Mouse (Mus musculus): ENCODE measurements around the gene Adamts9. TPM values are rescaled to one million over a fixed set of nuclear protein-coding genes. Genes with fewer than 3 reads are reported as not detected.

The Adamts9 gene
- total and polyA plus RNA-seq, 3 experiments = 0.27 TPM; not detected in 2

DNA sequence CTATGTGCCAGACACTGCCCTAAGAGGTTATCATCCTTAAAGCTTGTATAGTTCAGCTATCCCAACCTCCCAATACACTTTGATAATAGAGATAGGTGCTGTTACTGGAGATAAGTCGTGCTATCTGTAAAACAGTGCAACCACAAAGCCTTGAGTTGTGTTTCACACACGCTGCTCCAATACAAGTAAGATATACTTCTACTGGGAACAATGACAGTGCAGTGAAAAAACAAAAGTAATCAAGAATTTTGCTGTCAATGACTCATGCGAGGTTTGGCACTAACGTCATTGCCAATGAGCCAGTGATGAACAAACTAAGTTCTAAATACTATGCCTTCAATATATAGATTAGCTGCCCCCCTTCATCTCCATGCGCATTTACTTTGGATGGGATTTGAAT, 116.7 kb downstream of the Adamts9 start:
- Histone ChIP-seq H3K4me1 (ENCODE audit: insufficient read depth, low read depth, low read length) (no peaks in the 10 kb centered on the region), H3K9me3 (replicated peaks) (peaks cover 9% of the 10 kb centered on the region), H3K4me3 (ENCODE audit: low read depth, low read length) (no peak overlapping the region), H3K36me3 (replicated peaks) (no peaks in the 10 kb centered on the region), H3K27me3 (ENCODE audit: insufficient read depth, low read length) (no peaks in the 10 kb centered on the region)
- DNase-seq (ENCODE audit: low spot score) (no peak), ATAC-seq (ENCODE audit: extremely low read depth, insufficient number of reproducible peaks, low FRiP score, poor library complexity, severe bottlenecking) (no peak)
- TF ChIP-seq POLR2AphosphoS5 (IDR thresholded peaks at IDR 0.05; ENCODE audit: insufficient replicate concordance, low read depth, low read length) (no peak), TAL1 (conservative IDR thresholded peaks at IDR 0.05; ENCODE audit: low read depth, low read length) (no peak), CTCF (IDR thresholded peaks at IDR 0.05; ENCODE audit: low read depth, low read length) (no peak), GATA2 (IDR thresholded peaks at IDR 0.05; ENCODE audit: borderline replicate concordance, low read depth, low read length) (no peak), GATA1 (IDR thresholded peaks at IDR 0.05; ENCODE audit: borderline replicate concordance, low read length) (no peak)

DNA sequence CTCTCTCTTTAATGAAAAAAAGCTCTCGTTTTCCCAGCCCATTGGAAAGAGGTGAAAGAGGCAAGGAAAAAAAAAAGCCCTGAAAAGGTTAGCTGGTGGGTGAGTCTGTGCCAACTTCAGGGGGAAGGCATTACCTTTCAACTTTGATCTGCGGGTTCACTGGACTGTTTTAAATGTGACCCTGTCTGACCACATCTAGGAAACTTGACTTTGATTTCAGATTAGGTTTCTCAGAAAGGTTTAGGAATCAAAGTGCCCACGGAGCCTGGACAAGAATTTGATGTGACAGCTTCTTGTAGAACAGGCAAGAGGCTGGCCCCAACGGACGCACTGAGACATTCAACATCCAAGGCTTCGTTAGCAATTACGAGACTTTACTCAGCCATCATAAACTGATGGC, 119.3 kb downstream of the Adamts9 start:
- Histone ChIP-seq H3K36me3 (replicated peaks) (no peaks in the 10 kb centered on the region), H3K9me3 (replicated peaks) (peaks cover 9% of the 10 kb centered on the region), H3K4me1 (ENCODE audit: insufficient read depth, low read depth, low read length) (no peaks in the 10 kb centered on the region), H3K27me3 (ENCODE audit: insufficient read depth, low read length) (no peaks in the 10 kb centered on the region), H3K4me3 (ENCODE audit: low read depth, low read length) (no peak overlapping the region)
- DNase-seq (ENCODE audit: low spot score) (no peak), ATAC-seq (ENCODE audit: extremely low read depth, insufficient number of reproducible peaks, low FRiP score, poor library complexity, severe bottlenecking) (no peak)
- TF ChIP-seq GATA1 (IDR thresholded peaks at IDR 0.05; ENCODE audit: borderline replicate concordance, low read length) (no peak), POLR2AphosphoS5 (IDR thresholded peaks at IDR 0.05; ENCODE audit: insufficient replicate concordance, low read depth, low read length) (no peak), TAL1 (conservative IDR thresholded peaks at IDR 0.05; ENCODE audit: low read depth, low read length) (no peak), CTCF (IDR thresholded peaks at IDR 0.05; ENCODE audit: low read depth, low read length) (no peak), GATA2 (IDR thresholded peaks at IDR 0.05; ENCODE audit: borderline replicate concordance, low read depth, low read length) (no peak)

DNA sequence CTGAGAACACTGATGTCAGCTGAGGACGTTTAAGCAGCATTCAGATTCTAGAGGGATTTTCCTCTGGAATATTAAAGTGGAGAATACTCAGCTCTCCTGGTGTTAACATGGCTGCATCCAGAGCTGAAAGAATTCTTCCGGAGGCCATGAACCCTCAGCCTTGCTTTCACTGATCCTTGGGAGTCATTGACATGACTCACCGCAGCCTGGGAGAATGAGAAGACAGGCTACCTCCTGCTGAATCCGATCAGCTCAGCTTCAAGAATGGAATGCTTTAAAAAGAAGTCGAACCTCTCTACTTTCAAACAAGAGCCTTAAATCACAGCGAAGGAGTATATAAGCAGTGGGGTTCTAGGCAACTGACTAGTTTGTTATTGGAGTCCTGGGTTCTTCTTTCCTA, 121.3 kb downstream of the Adamts9 start:
- Histone ChIP-seq H3K9me3 (replicated peaks) (peaks cover 6% of the 10 kb centered on the region), H3K4me1 (ENCODE audit: insufficient read depth, low read depth, low read length) (no peaks in the 10 kb centered on the region), H3K27me3 (ENCODE audit: insufficient read depth, low read length) (no peaks in the 10 kb centered on the region), H3K4me3 (ENCODE audit: low read depth, low read length) (no peak overlapping the region), H3K36me3 (replicated peaks) (no peaks in the 10 kb centered on the region)
- ATAC-seq (ENCODE audit: extremely low read depth, insufficient number of reproducible peaks, low FRiP score, poor library complexity, severe bottlenecking) (no peak), DNase-seq (ENCODE audit: low spot score) (no peak)
- TF ChIP-seq POLR2AphosphoS5 (IDR thresholded peaks at IDR 0.05; ENCODE audit: insufficient replicate concordance, low read depth, low read length) (no peak), CTCF (IDR thresholded peaks at IDR 0.05; ENCODE audit: low read depth, low read length) (no peak), TAL1 (conservative IDR thresholded peaks at IDR 0.05; ENCODE audit: low read depth, low read length) (no peak), GATA1 (IDR thresholded peaks at IDR 0.05; ENCODE audit: borderline replicate concordance, low read length) (no peak), GATA2 (IDR thresholded peaks at IDR 0.05; ENCODE audit: borderline replicate concordance, low read depth, low read length) (no peak)

DNA sequence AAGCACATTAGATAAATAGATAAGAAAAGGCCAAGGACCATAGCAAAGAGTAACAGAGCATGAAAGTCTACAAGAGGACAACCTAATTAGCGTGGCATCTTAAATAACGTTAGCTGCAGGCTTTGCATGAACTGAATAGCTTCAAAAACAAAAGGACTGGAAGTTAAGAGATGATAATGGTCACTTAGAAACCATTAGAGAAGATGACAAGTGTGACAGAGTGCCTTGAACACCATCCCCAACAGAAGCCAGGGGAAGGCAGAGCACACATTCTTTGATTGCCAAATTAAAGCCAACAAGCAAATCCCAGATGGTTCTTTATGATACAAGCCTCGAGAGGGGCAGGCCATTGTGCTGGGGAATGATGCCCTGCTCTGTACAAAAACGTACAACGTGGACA, 121.7 kb downstream of the Adamts9 start:
- DNase-seq (ENCODE audit: low spot score) (no peak), ATAC-seq (ENCODE audit: extremely low read depth, insufficient number of reproducible peaks, low FRiP score, poor library complexity, severe bottlenecking) (no peak)
- Histone ChIP-seq H3K9me3 (replicated peaks) (peaks cover 6% of the 10 kb centered on the region), H3K27me3 (ENCODE audit: insufficient read depth, low read length) (no peaks in the 10 kb centered on the region), H3K4me1 (ENCODE audit: insufficient read depth, low read depth, low read length) (no peaks in the 10 kb centered on the region), H3K36me3 (replicated peaks) (no peaks in the 10 kb centered on the region), H3K4me3 (ENCODE audit: low read depth, low read length) (no peak overlapping the region)
- no peak for TF ChIP-seq TAL1 (conservative IDR thresholded peaks at IDR 0.05; ENCODE audit: low read depth, low read length)
- no peak for TF ChIP-seq GATA2 (IDR thresholded peaks at IDR 0.05; ENCODE audit: borderline replicate concordance, low read depth, low read length)
- TF ChIP-seq POLR2AphosphoS5 (IDR thresholded peaks at IDR 0.05; ENCODE audit: insufficient replicate concordance, low read depth, low read length) = no peak
- no peak for TF ChIP-seq GATA1 (IDR thresholded peaks at IDR 0.05; ENCODE audit: borderline replicate concordance, low read length)
- TF ChIP-seq CTCF (IDR thresholded peaks at IDR 0.05; ENCODE audit: low read depth, low read length) = no peak

DNA sequence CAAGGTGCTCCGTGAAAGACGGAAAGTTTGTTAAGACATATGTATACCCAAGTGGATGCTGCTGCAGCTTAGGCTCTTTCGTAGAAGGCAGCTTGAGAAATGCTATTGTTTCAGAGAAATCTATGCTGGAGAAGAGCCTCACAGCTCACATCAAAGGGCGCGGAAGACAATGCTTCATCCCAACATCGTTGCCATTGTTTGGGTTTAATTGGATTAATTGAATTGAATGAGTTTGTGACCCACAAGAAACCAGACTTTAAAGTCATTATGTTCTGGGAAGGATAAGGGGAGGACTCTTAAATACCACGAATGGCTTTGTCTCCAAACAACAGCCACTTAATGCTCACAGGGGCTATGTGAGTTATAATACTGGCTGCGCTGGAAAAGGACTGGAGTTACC, 125.6 kb downstream of the Adamts9 start:
- H3K4me1 ChIP-seq (ENCODE audit: insufficient read depth, low read depth, low read length) = no peaks in the 10 kb centered on the region
- ATAC-seq (ENCODE audit: extremely low read depth, insufficient number of reproducible peaks, low FRiP score, poor library complexity, severe bottlenecking) (no peak), DNase-seq (ENCODE audit: low spot score) (no peak)
- no peaks in the 10 kb centered on the region for H3K27me3 ChIP-seq (ENCODE audit: insufficient read depth, low read length)
- TF ChIP-seq GATA1 (IDR thresholded peaks at IDR 0.05; ENCODE audit: borderline replicate concordance, low read length) (no peak), POLR2AphosphoS5 (IDR thresholded peaks at IDR 0.05; ENCODE audit: insufficient replicate concordance, low read depth, low read length) (no peak), GATA2 (IDR thresholded peaks at IDR 0.05; ENCODE audit: borderline replicate concordance, low read depth, low read length) (no peak), TAL1 (conservative IDR thresholded peaks at IDR 0.05; ENCODE audit: low read depth, low read length) (no peak), CTCF (IDR thresholded peaks at IDR 0.05; ENCODE audit: low read depth, low read length) (no peak)
- no peaks in the 10 kb centered on the region for H3K36me3 ChIP-seq (replicated peaks)
- peaks cover 5% of the 10 kb centered on the region for H3K9me3 ChIP-seq (replicated peaks)
- H3K4me3 ChIP-seq (ENCODE audit: low read depth, low read length) = no peak overlapping the region

DNA sequence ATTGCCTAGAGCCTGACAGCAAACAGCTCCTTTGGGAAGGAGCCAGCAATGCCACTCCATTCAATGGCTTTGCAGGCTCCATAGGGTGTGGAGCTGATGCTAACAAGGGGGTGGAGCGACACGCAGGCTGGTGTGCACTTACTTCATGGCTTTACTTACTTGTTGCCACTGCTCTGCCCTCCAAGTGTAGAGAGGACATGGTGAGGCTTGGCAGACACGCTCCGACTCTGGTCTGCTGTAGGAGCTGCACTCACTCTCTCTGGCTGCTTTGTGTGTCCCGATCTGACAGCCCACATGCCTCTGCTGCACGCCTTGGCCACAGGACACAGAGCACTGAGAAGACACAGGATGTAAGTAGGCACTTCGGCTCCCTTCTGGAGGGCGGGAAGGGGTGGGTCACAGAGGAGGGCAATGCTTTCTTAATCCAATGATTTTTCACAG, 127.0 kb downstream of the Adamts9 start, which contains the start of gene A730049H05Rik:
Gene A730049H05Rik, plus strand, starts transcription at position 168 of the 441 bp plus-strand sequence.
- no peaks in the 10 kb centered on the region for H3K36me3 ChIP-seq (replicated peaks)
- peaks cover 5% of the 10 kb centered on the region for H3K9me3 ChIP-seq (replicated peaks)
- no peak for TF ChIP-seq CTCF (IDR thresholded peaks at IDR 0.05; ENCODE audit: low read depth, low read length)
- TF ChIP-seq GATA1 (IDR thresholded peaks at IDR 0.05; ENCODE audit: borderline replicate concordance, low read length) = no peak
- no peak for TF ChIP-seq TAL1 (conservative IDR thresholded peaks at IDR 0.05; ENCODE audit: low read depth, low read length)
- no peak for TF ChIP-seq GATA2 (IDR thresholded peaks at IDR 0.05; ENCODE audit: borderline replicate concordance, low read depth, low read length)
- no peak for TF ChIP-seq POLR2AphosphoS5 (IDR thresholded peaks at IDR 0.05; ENCODE audit: insufficient replicate concordance, low read depth, low read length)
- ATAC-seq (ENCODE audit: extremely low read depth, insufficient number of reproducible peaks, low FRiP score, poor library complexity, severe bottlenecking) (no peak), DNase-seq (ENCODE audit: low spot score) (no peak)
- no peaks in the 10 kb centered on the region for H3K27me3 ChIP-seq (ENCODE audit: insufficient read depth, low read length)
- H3K4me1 ChIP-seq (ENCODE audit: insufficient read depth, low read depth, low read length) = no peaks in the 10 kb centered on the region
- no peak within 1 kb of the TSS for H3K4me3 ChIP-seq (ENCODE audit: low read depth, low read length)
